Mouse (Mus musculus): Measurements from ENCODE around the gene Lair1.
"Not testable (repeated sequence)": the region's sequence is repeated elsewhere in the genome, so short reads cannot be mapped to it uniquely, and the experiment has no call there.

The Lair1 gene

GRCm38 (mm10) chr7:4063013-4063412 lies at the start of gene Lair1:
Gene Lair1 (minus strand): TSS chr7:4063204.
- DNase-seq (ENCODE audit: low spot score in 2 of 2) = no peak

DNA sequence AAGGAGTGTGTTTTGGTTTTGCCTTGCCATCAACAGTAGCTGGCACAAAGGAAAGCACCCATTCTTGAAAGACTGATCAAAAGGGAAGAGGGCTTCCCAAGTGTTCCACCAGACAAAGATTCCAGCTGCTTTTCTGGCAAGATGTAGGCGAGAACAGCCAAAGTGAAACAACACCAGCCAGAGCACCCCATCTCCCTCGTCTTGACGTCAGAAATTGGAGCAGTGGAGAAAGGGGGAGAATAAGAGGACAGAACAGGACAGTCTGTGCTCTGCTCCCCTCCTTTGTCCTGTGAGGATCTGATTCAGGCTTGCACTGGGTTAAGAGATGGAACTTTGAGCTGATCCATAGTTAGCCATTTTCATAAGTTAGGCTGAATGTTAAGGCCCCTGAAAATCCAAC lies 48.8 kb upstream of the Lair1 start:
- no peak for DNase-seq (ENCODE audit: low spot score in 2 of 2)

- DNase-seq (ENCODE audit: low spot score in 2 of 2) = no peak
These were observed 40.4 kb upstream of the Lair1 start for GRCm38 (mm10) chr7:4103411-4103810.

GRCm38 (mm10) chr7:4101144-4101543 lies 38.1 kb upstream of the Lair1 start:
- DNase-seq (ENCODE audit: low spot score in 2 of 2) = no peak

- no peak for DNase-seq (ENCODE audit: low spot score in 2 of 2)
These were observed 35.8 kb upstream of the Lair1 start for GRCm38 (mm10) chr7:4098832-4099231.

GRCm38 (mm10) chr7:4098301-4098700 lies 35.3 kb upstream of the Lair1 start:
- DNase-seq (ENCODE audit: low spot score in 2 of 2) = no peak

DNA sequence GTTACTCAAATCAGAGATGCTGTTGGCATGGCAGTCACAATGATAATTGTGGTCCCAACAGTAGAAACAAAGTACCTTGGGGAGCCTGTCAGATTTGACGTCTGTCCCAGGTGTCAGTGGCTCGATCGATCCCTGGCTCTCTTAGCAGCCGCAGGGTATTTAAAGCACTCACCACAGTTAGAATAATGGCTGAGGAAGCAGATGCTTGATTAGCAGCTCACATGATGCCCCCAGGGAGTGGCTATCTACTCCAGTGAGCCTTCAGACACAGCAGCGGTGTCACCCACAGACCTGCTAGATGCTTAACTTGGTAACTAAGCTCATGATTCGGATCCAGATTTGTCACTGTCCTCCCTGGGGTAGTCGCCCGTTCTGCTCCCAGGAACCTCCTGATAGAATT lies 28.2 kb upstream of the Lair1 start:
- no peak for DNase-seq (ENCODE audit: low spot score in 2 of 2)

- DNase-seq (ENCODE audit: low spot score in 2 of 2) = no peak
These were observed 25.7 kb upstream of the Lair1 start for GRCm38 (mm10) chr7:4088679-4089078.

DNA sequence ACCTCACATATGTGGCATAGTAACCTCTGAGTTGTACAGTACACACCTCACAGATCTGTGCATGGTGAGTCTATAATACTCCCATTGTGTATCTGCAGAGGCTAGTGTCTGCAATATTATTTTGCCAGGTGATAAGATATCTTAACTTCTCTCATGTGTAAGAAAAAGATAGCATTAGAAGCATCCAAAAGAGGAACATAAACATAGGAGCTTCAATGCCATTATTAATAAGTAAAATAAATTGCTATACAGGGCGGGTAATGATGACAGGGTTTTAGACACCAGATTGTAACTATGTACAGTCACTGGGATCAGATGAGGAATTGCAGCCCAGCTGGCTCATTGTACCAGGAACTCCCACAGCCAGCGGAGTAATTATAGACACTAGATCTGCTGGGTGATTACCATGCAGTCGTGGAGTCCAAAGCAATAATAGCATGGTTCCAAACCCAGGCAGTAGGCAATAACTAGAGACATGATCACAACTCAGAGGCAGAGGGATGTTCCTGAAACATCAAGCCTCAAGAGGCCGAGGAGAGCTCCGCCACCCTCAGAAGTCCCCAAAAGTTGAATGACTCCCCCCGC lies 25.0 kb upstream of the Lair1 start:
- DNase-seq (ENCODE audit: low spot score in 2 of 2) = no peak

DNA sequence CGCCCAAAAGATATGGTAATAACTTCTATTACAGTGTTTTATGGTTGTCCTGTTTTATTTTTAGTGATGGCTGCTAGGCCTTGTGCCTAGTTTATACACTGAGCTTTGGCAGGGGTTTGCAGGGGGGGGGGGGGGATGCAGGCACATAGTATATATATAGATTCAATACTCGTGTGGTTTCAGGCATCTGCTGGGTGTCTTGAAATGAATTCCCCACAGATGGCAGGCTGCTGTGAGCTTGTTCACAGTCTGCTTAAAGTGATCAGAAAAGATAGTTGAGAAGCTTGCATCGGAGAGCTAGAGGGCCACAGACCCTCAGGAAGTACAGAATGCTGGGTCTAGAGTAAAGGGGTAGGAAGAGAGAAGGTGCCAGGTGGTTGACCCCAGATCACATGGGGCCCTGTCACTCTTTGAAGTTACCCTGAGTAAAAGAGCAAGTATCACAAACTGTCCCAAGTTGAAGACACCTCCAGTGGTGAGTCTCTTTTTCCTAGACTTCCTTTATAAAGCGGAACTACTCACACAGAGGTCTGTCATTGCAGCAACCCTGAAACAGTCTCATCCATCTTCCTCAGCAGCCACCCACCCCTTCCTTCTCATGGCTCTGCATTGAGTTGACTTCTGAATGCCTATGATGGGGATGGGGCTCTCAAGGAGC lies 24.4 kb upstream of the Lair1 start:
- no peak for DNase-seq (ENCODE audit: low spot score in 2 of 2)

DNA sequence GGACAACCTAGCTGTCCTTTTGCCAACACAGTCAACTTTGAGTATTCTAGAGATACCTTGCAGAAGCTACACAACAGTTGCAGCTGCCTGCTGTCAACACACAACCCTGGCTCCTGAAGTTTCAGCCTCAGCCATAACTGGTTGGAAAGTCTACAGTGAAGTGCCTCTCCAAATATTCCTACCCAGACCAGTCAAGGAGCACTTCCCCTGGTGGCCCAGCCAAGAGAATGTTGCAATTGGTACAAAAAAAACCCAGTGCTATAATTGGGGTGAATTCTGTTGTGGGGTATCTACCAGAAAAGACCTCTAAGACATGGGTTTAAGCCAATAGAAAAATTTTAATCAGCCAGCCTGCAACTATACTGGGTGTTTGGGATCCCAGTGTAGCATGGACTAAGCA lies 22.6 kb upstream of the Lair1 start:
- no peak for DNase-seq (ENCODE audit: low spot score in 2 of 2)

- DNase-seq (ENCODE audit: low spot score in 2 of 2) = no peak
These were observed 21.2 kb upstream of the Lair1 start for GRCm38 (mm10) chr7:4084161-4084560.

DNA sequence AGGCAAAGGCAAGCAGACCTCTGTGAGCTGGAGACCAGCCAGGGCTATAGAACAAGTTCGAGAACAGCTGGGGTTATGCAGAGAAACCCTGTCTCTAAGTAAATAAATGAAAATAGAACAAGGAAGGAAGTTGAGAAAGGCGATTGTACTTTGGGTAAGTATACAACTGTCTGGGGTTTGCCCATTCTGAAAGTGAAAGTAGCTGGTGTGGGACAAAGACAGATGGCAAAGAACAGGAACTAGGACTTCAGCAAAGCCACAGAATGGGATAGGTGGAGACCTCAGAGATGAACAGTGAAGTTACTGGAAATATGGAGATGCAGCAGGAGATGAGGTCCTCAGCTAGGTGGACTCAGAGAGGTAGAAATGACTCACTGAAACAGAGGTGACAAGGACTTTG lies 19.8 kb upstream of the Lair1 start:
- no peak for DNase-seq (ENCODE audit: low spot score in 2 of 2)

- no peak for DNase-seq (ENCODE audit: low spot score in 2 of 2)
These were observed 18.7 kb upstream of the Lair1 start for GRCm38 (mm10) chr7:4081706-4082105.

DNA sequence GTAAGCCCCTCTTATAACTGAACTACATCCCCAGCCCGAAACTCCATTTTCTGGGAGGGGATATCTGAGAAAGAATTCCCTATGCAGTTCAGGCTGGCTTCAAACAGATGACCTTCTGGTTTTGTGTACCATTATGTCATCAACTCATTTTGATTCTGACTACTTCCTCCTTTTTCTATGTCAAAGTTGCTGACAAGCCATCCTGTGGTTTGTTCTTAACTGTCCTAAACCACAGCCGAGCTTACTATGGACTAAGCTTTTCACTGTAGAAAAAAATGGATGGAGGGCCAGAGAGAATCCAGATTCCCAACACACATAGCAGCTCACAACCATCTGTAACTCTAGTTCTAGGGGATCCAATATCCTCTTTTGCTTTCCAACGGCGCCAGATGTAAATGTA lies 17.5 kb upstream of the Lair1 start:
- no peak for DNase-seq (ENCODE audit: low spot score in 2 of 2)

- DNase-seq (ENCODE audit: low spot score in 2 of 2) = no peak
These were observed 16.5 kb upstream of the Lair1 start for GRCm38 (mm10) chr7:4079511-4079910.

DNA sequence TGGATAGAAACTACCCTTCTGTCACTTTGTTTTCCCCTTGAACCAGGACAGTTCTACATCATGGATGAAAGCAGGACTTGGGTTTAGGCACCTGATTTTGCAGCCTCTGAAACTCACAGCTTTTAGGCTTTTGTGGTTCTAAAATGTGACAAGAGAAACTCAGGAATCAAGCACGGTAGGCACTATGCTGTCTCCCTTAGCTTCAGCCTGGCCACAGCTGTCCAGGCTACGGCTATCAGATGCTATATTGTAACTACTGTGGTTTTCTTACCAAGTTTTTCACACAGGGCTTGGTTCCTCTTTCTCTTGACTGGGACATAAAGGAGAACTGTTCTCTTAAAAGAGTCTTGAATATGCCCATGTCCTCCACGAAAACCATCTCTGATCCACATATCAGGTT lies 10.1 kb upstream of the Lair1 start:
- no peak for DNase-seq (ENCODE audit: low spot score in 2 of 2)

DNA sequence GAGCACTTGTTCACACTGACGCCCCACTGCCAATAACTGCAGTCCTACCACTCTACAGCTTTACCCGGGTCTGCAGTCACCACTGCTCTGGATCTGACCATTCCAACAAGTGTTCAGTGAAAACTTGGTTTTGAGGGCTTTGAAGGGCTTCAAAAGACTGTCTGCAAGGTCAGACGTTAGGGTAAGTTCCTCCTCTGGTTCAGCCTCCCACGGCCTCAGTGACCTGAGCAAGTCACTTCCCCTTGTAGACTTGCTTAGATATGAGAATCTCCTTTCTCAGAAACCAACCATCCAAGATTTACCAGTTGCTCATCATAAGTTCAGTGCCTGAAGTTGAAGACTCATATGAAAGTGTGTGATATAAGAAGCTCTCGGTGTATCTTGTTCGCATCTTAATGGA lies 8.1 kb upstream of the Lair1 start:
- DNase-seq (ENCODE audit: low spot score in 2 of 2) = no peak

GRCm38 (mm10) chr7:4063714-4064425 lies 866 bp upstream of the Lair1 start:
- DNase-seq (ENCODE audit: low spot score in 2 of 2) = no peak

GRCm38 (mm10) chr7:4060602-4061188 lies 2.3 kb downstream of the Lair1 start:
- DNase-seq (ENCODE audit: low spot score in 2 of 2) = not testable (repeated sequence)

- DNase-seq (ENCODE audit: low spot score in 2 of 2) = no peak
These were observed 36.1 kb downstream of the Lair1 start for GRCm38 (mm10) chr7:4026794-4027421.

- not testable (repeated sequence) for DNase-seq (ENCODE audit: low spot score in 2 of 2)
These were observed 58.4 kb downstream of the Lair1 start for GRCm38 (mm10) chr7:4004636-4005035.

All from urinary bladder, postnatal 4 days (tissue).